Mouse (Mus musculus): ENCODE measurements around the gene Syne1. TPM values are rescaled to one million over a fixed set of nuclear protein-coding genes. Genes with fewer than 3 reads are reported as not detected.

The Syne1 gene
- polyA plus RNA-seq, 1 experiment = 19.0 TPM

GRCm38 (mm10) chr10:5317602-5318001 lies 233.7 kb downstream of the Syne1 start:
- no peak overlapping the region for H3ac ChIP-seq (ENCODE audit: control insufficient read depth, insufficient read length)
- H3K36me3 ChIP-seq (ENCODE audit: control insufficient read depth, insufficient read depth) = no peaks in the 10 kb centered on the region
- no peak overlapping the region for H3K4me2 ChIP-seq (ENCODE audit: low read depth)
- no peak for TF ChIP-seq MAX (IDR thresholded peaks at IDR 0.05; ENCODE audit: low read depth)
- no peak for TF ChIP-seq CEBPB (IDR thresholded peaks at IDR 0.05; ENCODE audit: insufficient read depth, poor library complexity, severe bottlenecking)
- TF ChIP-seq POLR2A (IDR thresholded peaks at IDR 0.05; ENCODE audit: insufficient read length, low read depth) = no peak
- no peak for TF ChIP-seq TCF3 (IDR thresholded peaks at IDR 0.05; ENCODE audit: insufficient read length, low read depth)
- no peak for TF ChIP-seq MYOD1 (IDR thresholded peaks at IDR 0.05; ENCODE audit: control insufficient read depth in 1 of 3, insufficient read length in 2 of 3, low read depth in 2 of 3)
- no peak for TF ChIP-seq POLR2AphosphoS2 (IDR thresholded peaks at IDR 0.05; ENCODE audit: insufficient read length, low read depth)
- TF ChIP-seq USF1 (IDR thresholded peaks at IDR 0.05; ENCODE audit: low read depth) = no peak
- TF ChIP-seq MYOG (IDR thresholded peaks at IDR 0.05; ENCODE audit: control insufficient read depth in 1 of 3, insufficient read depth in 1 of 3, insufficient read length in 2 of 3, low read depth in 2 of 3) = no peak
- no peak for TF ChIP-seq REST (IDR thresholded peaks at IDR 0.05; ENCODE audit: insufficient read depth, insufficient read length)
- no peak for TF ChIP-seq TCF12 (IDR thresholded peaks at IDR 0.05; ENCODE audit: insufficient read depth, poor library complexity, severe bottlenecking)
- TF ChIP-seq SRF (IDR thresholded peaks at IDR 0.05; ENCODE audit: control insufficient read depth, insufficient read length, low read depth) = no peak
- TF ChIP-seq E2F4 (IDR thresholded peaks at IDR 0.05; ENCODE audit: insufficient read depth) = no peak
- no peak overlapping the region for H3K4me3 ChIP-seq
- no peaks in the 10 kb centered on the region for H3K79me2 ChIP-seq (ENCODE audit: control insufficient read depth, insufficient read depth)
- H3K27me3 ChIP-seq (ENCODE audit: control insufficient read depth, insufficient read depth, insufficient read length) = no peaks in the 10 kb centered on the region

GRCm38 (mm10) chr10:5312437-5312836 lies 238.8 kb downstream of the Syne1 start:
- Histone ChIP-seq H3K4me3 (no peak overlapping the region), H3K27me3 (ENCODE audit: control insufficient read depth, insufficient read depth, insufficient read length) (no peaks in the 10 kb centered on the region), H3K36me3 (ENCODE audit: control insufficient read depth, insufficient read depth) (no peaks in the 10 kb centered on the region), H3ac (ENCODE audit: control insufficient read depth, insufficient read length) (no peak overlapping the region), H3K79me2 (ENCODE audit: control insufficient read depth, insufficient read depth) (no peaks in the 10 kb centered on the region), H3K4me2 (ENCODE audit: low read depth) (no peak overlapping the region)
- no peak for TF ChIP-seq MAX (IDR thresholded peaks at IDR 0.05; ENCODE audit: low read depth)
- TF ChIP-seq POLR2A (IDR thresholded peaks at IDR 0.05; ENCODE audit: insufficient read length, low read depth) = no peak
- TF ChIP-seq REST (IDR thresholded peaks at IDR 0.05; ENCODE audit: insufficient read depth, insufficient read length) = no peak

DNA sequence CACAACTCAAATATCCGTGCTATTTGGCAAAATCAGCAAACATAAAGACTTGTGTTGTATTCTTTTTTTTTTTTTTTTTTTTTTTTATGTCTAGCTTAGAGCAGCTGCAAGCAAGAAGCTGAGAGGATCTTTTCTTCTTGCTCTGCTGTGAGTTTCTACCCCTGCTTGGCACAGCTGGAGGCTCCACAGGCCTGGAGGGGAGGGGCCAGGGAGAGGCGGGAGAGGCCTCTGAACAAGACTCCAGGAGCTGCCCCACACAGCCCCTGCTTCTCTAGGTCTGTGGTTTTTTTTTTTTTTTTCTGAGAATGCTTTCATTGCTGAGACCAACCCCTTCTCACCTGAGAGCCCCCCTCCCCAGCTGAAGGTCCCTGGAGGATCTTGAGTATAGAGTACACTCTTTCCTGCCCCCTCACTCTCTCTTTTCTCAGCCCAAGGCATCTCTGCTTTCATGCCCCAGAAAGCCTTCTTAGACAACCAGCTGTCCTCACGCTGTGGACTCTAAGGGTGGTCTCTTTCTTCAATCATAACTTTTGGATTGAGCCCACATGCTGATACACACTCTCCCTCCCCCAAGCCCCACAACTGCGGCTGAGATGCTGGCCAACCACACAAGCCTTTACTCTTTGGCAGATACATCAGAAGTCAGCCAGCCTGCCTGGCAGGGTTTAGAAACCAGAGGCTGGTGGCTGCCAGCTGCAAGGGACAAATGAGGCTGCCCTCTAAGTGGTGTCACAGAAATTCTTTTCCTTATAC lies 241.1 kb downstream of the Syne1 start:
- Histone ChIP-seq H3K79me2 (ENCODE audit: control insufficient read depth, insufficient read depth) (no peaks in the 10 kb centered on the region), H3K27me3 (ENCODE audit: control insufficient read depth, insufficient read depth, insufficient read length) (no peaks in the 10 kb centered on the region), H3K4me2 (ENCODE audit: low read depth) (peak overlapping the region; percentile 13), H3ac (ENCODE audit: control insufficient read depth, insufficient read length) (no peak overlapping the region), H3K4me3 (no peak overlapping the region), H3K36me3 (ENCODE audit: control insufficient read depth, insufficient read depth) (no peaks in the 10 kb centered on the region)
- TF ChIP-seq POLR2A (IDR thresholded peaks at IDR 0.05; ENCODE audit: insufficient read length, low read depth) = no peak
- TF ChIP-seq TCF12 (IDR thresholded peaks at IDR 0.05; ENCODE audit: insufficient read depth, poor library complexity, severe bottlenecking) = no peak
- TF ChIP-seq E2F4 (IDR thresholded peaks at IDR 0.05; ENCODE audit: insufficient read depth) = no peak
- TF ChIP-seq REST (IDR thresholded peaks at IDR 0.05; ENCODE audit: insufficient read depth, insufficient read length) = no peak
- no peak for TF ChIP-seq CEBPB (IDR thresholded peaks at IDR 0.05; ENCODE audit: insufficient read depth, poor library complexity, severe bottlenecking)
- TF ChIP-seq POLR2AphosphoS2 (IDR thresholded peaks at IDR 0.05; ENCODE audit: insufficient read length, low read depth) = no peak
- TF ChIP-seq SRF (IDR thresholded peaks at IDR 0.05; ENCODE audit: control insufficient read depth, insufficient read length, low read depth) = no peak
- no peak for TF ChIP-seq MAX (IDR thresholded peaks at IDR 0.05; ENCODE audit: low read depth)

- H3ac ChIP-seq (ENCODE audit: control insufficient read depth, insufficient read length) = no peak overlapping the region
- H3K79me2 ChIP-seq (ENCODE audit: control insufficient read depth, insufficient read depth) = no peaks in the 10 kb centered on the region
- TF ChIP-seq SRF (IDR thresholded peaks at IDR 0.05; ENCODE audit: control insufficient read depth, insufficient read length, low read depth) (no peak), USF1 (IDR thresholded peaks at IDR 0.05; ENCODE audit: low read depth) (no peak), TCF12 (IDR thresholded peaks at IDR 0.05; ENCODE audit: insufficient read depth, poor library complexity, severe bottlenecking) (no peak), E2F4 (IDR thresholded peaks at IDR 0.05; ENCODE audit: insufficient read depth) (no peak), MAX (IDR thresholded peaks at IDR 0.05; ENCODE audit: low read depth) (no peak), POLR2A (IDR thresholded peaks at IDR 0.05; ENCODE audit: insufficient read length, low read depth) (no peak), TCF3 (IDR thresholded peaks at IDR 0.05; ENCODE audit: insufficient read length, low read depth) (no peak), CEBPB (IDR thresholded peaks at IDR 0.05; ENCODE audit: insufficient read depth, poor library complexity, severe bottlenecking) (no peak), REST (IDR thresholded peaks at IDR 0.05; ENCODE audit: insufficient read depth, insufficient read length) (no peak), MYOG (IDR thresholded peaks at IDR 0.05; ENCODE audit: control insufficient read depth in 1 of 3, insufficient read depth in 1 of 3, insufficient read length in 2 of 3, low read depth in 2 of 3) (no peak), POLR2AphosphoS2 (IDR thresholded peaks at IDR 0.05; ENCODE audit: insufficient read length, low read depth) (no peak), MYOD1 (IDR thresholded peaks at IDR 0.05; ENCODE audit: control insufficient read depth in 1 of 3, insufficient read length in 2 of 3, low read depth in 2 of 3) (no peak)
- H3K4me2 ChIP-seq (ENCODE audit: low read depth) = no peak overlapping the region
- no peaks in the 10 kb centered on the region for H3K36me3 ChIP-seq (ENCODE audit: control insufficient read depth, insufficient read depth)
- H3K4me3 ChIP-seq = no peak overlapping the region
- no peaks in the 10 kb centered on the region for H3K27me3 ChIP-seq (ENCODE audit: control insufficient read depth, insufficient read depth, insufficient read length)
These were observed 241.9 kb downstream of the Syne1 start for GRCm38 (mm10) chr10:5309398-5309797.

- H3K36me3 ChIP-seq (ENCODE audit: control insufficient read depth, insufficient read depth) = no peaks in the 10 kb centered on the region
- no peak overlapping the region for H3ac ChIP-seq (ENCODE audit: control insufficient read depth, insufficient read length)
- H3K79me2 ChIP-seq (ENCODE audit: control insufficient read depth, insufficient read depth) = no peaks in the 10 kb centered on the region
- TF ChIP-seq CEBPB (IDR thresholded peaks at IDR 0.05; ENCODE audit: insufficient read depth, poor library complexity, severe bottlenecking) (no peak), MYOD1 (IDR thresholded peaks at IDR 0.05; ENCODE audit: control insufficient read depth in 1 of 3, insufficient read length in 2 of 3, low read depth in 2 of 3) (peak in 2 of 3 experiments; percentile 65 to 73), MYOG (IDR thresholded peaks at IDR 0.05; ENCODE audit: control insufficient read depth in 1 of 3, insufficient read depth in 1 of 3, insufficient read length in 2 of 3, low read depth in 2 of 3) (peak in 2 of 3 experiments; percentile 66 to 83), USF1 (IDR thresholded peaks at IDR 0.05; ENCODE audit: low read depth) (no peak), TCF12 (IDR thresholded peaks at IDR 0.05; ENCODE audit: insufficient read depth, poor library complexity, severe bottlenecking) (peak; percentile 55), POLR2AphosphoS2 (IDR thresholded peaks at IDR 0.05; ENCODE audit: insufficient read length, low read depth) (no peak)
- H3K4me2 ChIP-seq (ENCODE audit: low read depth) = peak overlapping the region; percentile 31
- no peak overlapping the region for H3K4me3 ChIP-seq
- H3K27me3 ChIP-seq (ENCODE audit: control insufficient read depth, insufficient read depth, insufficient read length) = no peaks in the 10 kb centered on the region
These were observed 245.7 kb downstream of the Syne1 start for GRCm38 (mm10) chr10:5305555-5305954.

Measured in myocyte (in vitro differentiated cells).